Mouse (Mus musculus): ENCODE results near the gene Tuba1a. TPM values are rescaled to one million over a fixed set of nuclear protein-coding genes. Genes with fewer than 3 reads are reported as not detected.
"Not testable (repeated sequence)": the region's sequence is repeated elsewhere in the genome, so short reads cannot be mapped to it uniquely, and the experiment has no call there.

The Tuba1a gene
- polyA plus RNA-seq, 1 experiment from 2014 or later, result 7,669 TPM

GRCm38 (mm10) chr15:98977759-98978408 is 24.4 kb upstream of the Tuba1a start:
- no peaks in the 10 kb centered on the region for H3K27me3 ChIP-seq (ENCODE audit: control insufficient read depth, insufficient read depth, low read length)
- DNase-seq (ENCODE audit: low spot score, missing footprints), result no peak
- 56% methylated on average over 14 of the region's 14 CpGs for WGBS
- H3K9me3 ChIP-seq (ENCODE audit: control insufficient read depth, low read length), result no peaks in the 10 kb centered on the region
- peak overlapping the region; percentile 17; the same call in 1 of the 2 replicates for H3K4me2 ChIP-seq
- H3K4me1 ChIP-seq (ENCODE audit: control insufficient read depth, insufficient read depth, low read length), result peaks cover 39% of the 10 kb centered on the region
- H3K9ac ChIP-seq (ENCODE audit: low read length), result peak overlapping the region; percentile 34; the same call in 1 of the 2 replicates
- ATAC-seq (ENCODE audit: low FRiP score), result peak; percentile 38
- no peaks in the 10 kb centered on the region for H3K36me3 ChIP-seq (ENCODE audit: control insufficient read depth, insufficient read depth, low read length)
- H3K27ac ChIP-seq (ENCODE audit: low read depth, low read length), result peak overlapping the region; percentile 50
- no peak overlapping the region for H3K4me3 ChIP-seq (ENCODE audit: low read depth, low read length)

GRCm38 (mm10) chr15:98976763-98977758 is 23.6 kb upstream of the Tuba1a start:
- DNase-seq (ENCODE audit: low spot score, missing footprints) (no peak), ATAC-seq (ENCODE audit: low FRiP score) (no peak)
- Histone ChIP-seq H3K36me3 (ENCODE audit: control insufficient read depth, insufficient read depth, low read length) (no peaks in the 10 kb centered on the region), H3K4me2 (no peak overlapping the region), H3K4me1 (ENCODE audit: control insufficient read depth, insufficient read depth, low read length) (peaks cover 35% of the 10 kb centered on the region), H3K9me3 (ENCODE audit: control insufficient read depth, low read length) (no peaks in the 10 kb centered on the region), H3K27me3 (ENCODE audit: control insufficient read depth, insufficient read depth, low read length) (no peaks in the 10 kb centered on the region), H3K9ac (ENCODE audit: low read length) (peak overlapping the region; percentile 30), H3K27ac (ENCODE audit: low read depth, low read length) (peak overlapping the region; percentile 50), H3K4me3 (ENCODE audit: low read depth, low read length) (no peak overlapping the region)
- 79% methylated on average over 21 of the region's 21 CpGs for WGBS

GRCm38 (mm10) chr15:98973015-98973614 is 19.6 kb upstream of the Tuba1a start:
- Histone ChIP-seq H3K4me3 (ENCODE audit: low read depth, low read length) (no peak overlapping the region), H3K4me1 (ENCODE audit: control insufficient read depth, insufficient read depth, low read length) (peaks cover 48% of the 10 kb centered on the region), H3K9ac (ENCODE audit: low read length) (no peak overlapping the region), H3K27me3 (ENCODE audit: control insufficient read depth, insufficient read depth, low read length) (no peaks in the 10 kb centered on the region), H3K4me2 (no peak overlapping the region), H3K36me3 (ENCODE audit: control insufficient read depth, insufficient read depth, low read length) (no peaks in the 10 kb centered on the region), H3K9me3 (ENCODE audit: control insufficient read depth, low read length) (no peaks in the 10 kb centered on the region), H3K27ac (ENCODE audit: low read depth, low read length) (no peak overlapping the region)
- ATAC-seq (ENCODE audit: low FRiP score) (no peak), DNase-seq (ENCODE audit: low spot score, missing footprints) (no peak)
- WGBS, result 88% methylated on average over 9 of the region's 9 CpGs

GRCm38 (mm10) chr15:98971576-98972320 is 18.2 kb upstream of the Tuba1a start:
- H3K9me3 ChIP-seq (ENCODE audit: control insufficient read depth, low read length); H3K4me3 ChIP-seq (ENCODE audit: low read depth, low read length); DNase-seq (ENCODE audit: low spot score, missing footprints); H3K27me3 ChIP-seq (ENCODE audit: control insufficient read depth, insufficient read depth, low read length); H3K36me3 ChIP-seq (ENCODE audit: control insufficient read depth, insufficient read depth, low read length): not testable (repeated sequence)
- 0 out of 2 replicates have a peak, but pooled peaks have one; percentile 15 for ATAC-seq (ENCODE audit: low FRiP score)
- peak overlapping the region; percentile 99 for H3K27ac ChIP-seq (ENCODE audit: low read depth, low read length)
- peak overlapping the region; percentile 57 for H3K9ac ChIP-seq (ENCODE audit: low read length)
- WGBS, result 66% methylated on average over 15 of the region's 15 CpGs
- peak overlapping the region; percentile 25 for H3K4me2 ChIP-seq
- H3K4me1 ChIP-seq (ENCODE audit: control insufficient read depth, insufficient read depth, low read length), result peaks cover 37% of the 10 kb centered on the region

GRCm38 (mm10) chr15:98971111-98971510 is 17.6 kb upstream of the Tuba1a start:
- Histone ChIP-seq H3K4me3 (ENCODE audit: low read depth, low read length) (no peak overlapping the region), H3K9ac (ENCODE audit: low read length) (peak overlapping the region; percentile 57), H3K27ac (ENCODE audit: low read depth, low read length) (peak overlapping the region; percentile 99), H3K4me1 (ENCODE audit: control insufficient read depth, insufficient read depth, low read length) (peaks cover 37% of the 10 kb centered on the region), H3K36me3 (ENCODE audit: control insufficient read depth, insufficient read depth, low read length) (no peaks in the 10 kb centered on the region), H3K27me3 (ENCODE audit: control insufficient read depth, insufficient read depth, low read length) (no peaks in the 10 kb centered on the region), H3K4me2 (peak overlapping the region; percentile 25), H3K9me3 (ENCODE audit: control insufficient read depth, low read length) (no peaks in the 10 kb centered on the region)
- WGBS, result 9% methylated on average over 4 of the region's 4 CpGs
- peak; percentile 95 for DNase-seq (ENCODE audit: low spot score, missing footprints)
- peak; percentile 39; the same call in 1 of the 2 replicates for ATAC-seq (ENCODE audit: low FRiP score)

GRCm38 (mm10) chr15:98969372-98970101 is 16.0 kb upstream of the Tuba1a start:
- Histone ChIP-seq H3K27me3 (ENCODE audit: control insufficient read depth, insufficient read depth, low read length) (no peaks in the 10 kb centered on the region), H3K9ac (ENCODE audit: low read length) (peak overlapping the region; percentile 53), H3K36me3 (ENCODE audit: control insufficient read depth, insufficient read depth, low read length) (no peaks in the 10 kb centered on the region), H3K9me3 (ENCODE audit: control insufficient read depth, low read length) (no peaks in the 10 kb centered on the region), H3K4me2 (peak overlapping the region; percentile 32), H3K4me1 (ENCODE audit: control insufficient read depth, insufficient read depth, low read length) (peaks cover 37% of the 10 kb centered on the region), H3K27ac (ENCODE audit: low read depth, low read length) (peak overlapping the region; percentile 99), H3K4me3 (ENCODE audit: low read depth, low read length) (no peak overlapping the region)
- ATAC-seq (ENCODE audit: low FRiP score) (peak; percentile 29), DNase-seq (ENCODE audit: low spot score, missing footprints) (peak; percentile 95)
- WGBS, result 4% methylated on average over 16 of the region's 16 CpGs

GRCm38 (mm10) chr15:98968701-98969371 is 15.3 kb upstream of the Tuba1a start:
- H3K9me3 ChIP-seq (ENCODE audit: control insufficient read depth, low read length), result peaks cover 2% of the 10 kb centered on the region; the same call in 1 of the 2 replicates
- peak overlapping the region; percentile 99 for H3K27ac ChIP-seq (ENCODE audit: low read depth, low read length)
- H3K9ac ChIP-seq (ENCODE audit: low read length), result peak overlapping the region; percentile 53
- H3K36me3 ChIP-seq (ENCODE audit: control insufficient read depth, insufficient read depth, low read length), result no peaks in the 10 kb centered on the region
- DNase-seq (ENCODE audit: low spot score, missing footprints), result peak; percentile 98
- peaks cover 37% of the 10 kb centered on the region for H3K4me1 ChIP-seq (ENCODE audit: control insufficient read depth, insufficient read depth, low read length)
- no peak overlapping the region for H3K4me3 ChIP-seq (ENCODE audit: low read depth, low read length)
- WGBS, result 3% methylated on average over 12 of the region's 12 CpGs
- peak overlapping the region; percentile 32 for H3K4me2 ChIP-seq
- ATAC-seq (ENCODE audit: low FRiP score), result peak; percentile 91
- no peaks in the 10 kb centered on the region for H3K27me3 ChIP-seq (ENCODE audit: control insufficient read depth, insufficient read depth, low read length)
